Mouse (Mus musculus) mesoderm, embryonic 11.5 days (tissue): ENCODE measurements around the gene Clec4n.
"Not testable (repeated sequence)": the region's sequence is repeated elsewhere in the genome, so short reads cannot be mapped to it uniquely, and the experiment has no call there.

Source experiments
- DNase-seq: peaks from one replicate; pipeline ENCODE4 v3.0.0-alpha.2; 2012; ENCODE audit warnings: low read depth, low spot score

Gene Clec4n

GRCm38 (mm10) chr6:123229644-123230043 lies at the start of gene Clec4n:
Gene Clec4n (plus strand): TSS chr6:123229843.
- no peak for DNase-seq

GRCm38 (mm10) chr6:123184862-123185261 lies 44.8 kb upstream of the Clec4n start:
- DNase-seq: not testable (repeated sequence)

GRCm38 (mm10) chr6:123207187-123208076 lies 22.2 kb upstream of the Clec4n start:
- DNase-seq: no peak

- not testable (repeated sequence) for DNase-seq
Measured at GRCm38 (mm10) chr6:123208077-123208439, 21.6 kb upstream of the Clec4n start.

- no peak for DNase-seq
Measured at GRCm38 (mm10) chr6:123211726-123212125, 17.9 kb upstream of the Clec4n start.

- DNase-seq: no peak
Measured at GRCm38 (mm10) chr6:123227519-123228166, 2.0 kb upstream of the Clec4n start.

GRCm38 (mm10) chr6:123231149-123231548 lies 1.5 kb downstream of the Clec4n start:
- DNase-seq: no peak

GRCm38 (mm10) chr6:123237582-123237981 lies 7.9 kb downstream of the Clec4n start:
- DNase-seq: no peak

GRCm38 (mm10) chr6:123244201-123244600 lies 14.6 kb downstream of the Clec4n start:
- no peak for DNase-seq

- not testable (repeated sequence) for DNase-seq
Measured at GRCm38 (mm10) chr6:123248862-123249261, 19.2 kb downstream of the Clec4n start.

- no peak for DNase-seq
Measured at GRCm38 (mm10) chr6:123252735-123253134, 23.1 kb downstream of the Clec4n start.

- no peak for DNase-seq
Measured at GRCm38 (mm10) chr6:123258946-123259345, 29.3 kb downstream of the Clec4n start.

- no peak for DNase-seq
Measured at GRCm38 (mm10) chr6:123259889-123260603, 30.4 kb downstream of the Clec4n start.

GRCm38 (mm10) chr6:123260868-123261267 lies 31.2 kb downstream of the Clec4n start:
- no peak for DNase-seq

GRCm38 (mm10) chr6:123261555-123262161 lies 32.0 kb downstream of the Clec4n start, which contains the start of gene Clec4d:
Gene Clec4d (plus strand): TSS chr6:123262111.
- no peak for DNase-seq

- no peak for DNase-seq
Measured at GRCm38 (mm10) chr6:123264194-123264593, 34.6 kb downstream of the Clec4n start.

- DNase-seq: no peak
Measured at GRCm38 (mm10) chr6:123265809-123266208, 36.2 kb downstream of the Clec4n start.

GRCm38 (mm10) chr6:123266945-123267344 lies 37.3 kb downstream of the Clec4n start:
- no peak for DNase-seq

- DNase-seq: no peak
Measured at GRCm38 (mm10) chr6:123279443-123279842, 49.8 kb downstream of the Clec4n start.

- DNase-seq: no peak
Measured at GRCm38 (mm10) chr6:123286311-123286710, 56.7 kb downstream of the Clec4n start.

- DNase-seq: no peak
Measured at GRCm38 (mm10) chr6:123288931-123289330, 59.3 kb downstream of the Clec4n start.

- DNase-seq: no peak
Measured at GRCm38 (mm10) chr6:123289753-123290152, 60.1 kb downstream of the Clec4n start, which contains the start of gene Clec4e. Gene Clec4e (minus strand): TSS chr6:123289870.
